Mouse (Mus musculus) neural tube, embryonic 11.5 days (tissue): ENCODE data around the gene Abhd6. TPM values are rescaled to one million over a fixed set of nuclear protein-coding genes. Genes with fewer than 3 reads are reported as not detected.

ENCODE experiments used
- ATAC-seq: fragments of 200-750 bp; cut with Nextera tagmentation; 2 replicates; pipeline ENCODE4 v1.8.0; 2017; ENCODE audit warnings: moderate number of reproducible peaks, mild to moderate bottlenecking, moderate TSS enrichment, moderate library complexity; ENCODE audit not compliant: insufficient read depth, low FRiP score, low TSS enrichment
- DNase-seq: peaks from one replicate; pipeline ENCODE4 v3.0.0-alpha.2; 2015; ENCODE audit warnings: low spot score
- H3K27ac ChIP-seq: fragments of 300-500 bp; sonication (generic); 2 replicates; pipeline ENCODE4 v1.5.1; 2014; ENCODE audit warnings: low read depth, mild to moderate bottlenecking, low read length
- H3K27me3 ChIP-seq: fragments of 300-500 bp; sonication (generic); 2 replicates; pipeline ENCODE4 v1.6.1; 2014; ENCODE audit warnings: mild to moderate bottlenecking, low read length, mixed read lengths; ENCODE audit not compliant: control insufficient read depth, insufficient read depth
- H3K36me3 ChIP-seq: fragments of 300-500 bp; sonication (generic); 2 replicates; pipeline ENCODE4 v1.6.1; 2014; ENCODE audit warnings: mild to moderate bottlenecking, low read length, moderate library complexity, mixed read lengths; ENCODE audit not compliant: control insufficient read depth, insufficient read depth
- H3K4me1 ChIP-seq: fragments of 300-500 bp; sonication (generic); 2 replicates; pipeline ENCODE4 v1.6.1; 2014; ENCODE audit warnings: low read length, mixed read lengths; ENCODE audit not compliant: control insufficient read depth, insufficient read depth
- H3K4me2 ChIP-seq: fragments of 300-500 bp; sonication (generic); 2 replicates; pipeline ENCODE4 v1.6.1; 2014; ENCODE audit warnings: low read depth, mild to moderate bottlenecking, moderate library complexity
- H3K4me3 ChIP-seq: fragments of 300-500 bp; sonication (generic); 2 replicates; pipeline ENCODE4 v1.5.1; 2014; ENCODE audit warnings: low read depth, low read length
- H3K9ac ChIP-seq: fragments of 300-500 bp; sonication (generic); 2 replicates; pipeline ENCODE4 v1.6.1; 2014; ENCODE audit warnings: mild to moderate bottlenecking, low read length
- H3K9me3 ChIP-seq: fragments of 300-500 bp; sonication (generic); 2 replicates; pipeline ENCODE4 v1.6.1; 2016; ENCODE audit warnings: low read length; ENCODE audit not compliant: control insufficient read depth
- WGBS: fragments of 180-500 bp; shearing (Covaris S2); extraction: QIAGEN DNeasy Blood & Tissue Kit; methylation state at CpG from one replicate; pipeline ENCODE4 v1.1.7; 2014; 5-methylcytosine and 5-hydroxymethylcytosine counted together
- polyA plus RNA-seq: library from polyadenylated mRNA; unstranded; fragments of >200 nt; fragmentation: Nextera tagmentation; extraction: Ambion mirVana; gene quantifications from 2 replicates; pipeline ENCODE4 v1.2.1, GENCODE M21; 2014

Abhd6 gene
- polyA plus RNA-seq, 1 experiment from 2014 or later = 17.5 TPM

GRCm38 (mm10) chr14:7964219-7964889 is 38.3 kb upstream of the Abhd6 start:
- ATAC-seq (0 out of 2 replicates have a peak, but pooled peaks have one; percentile 20), DNase-seq (peak; percentile 62)
- H3K27ac ChIP-seq = no peak overlapping the region
- H3K4me1 ChIP-seq = no peaks in the 10 kb centered on the region
- H3K4me3 ChIP-seq = no peak overlapping the region
- no peak overlapping the region for H3K9ac ChIP-seq
- no peaks in the 10 kb centered on the region for H3K27me3 ChIP-seq
- no peaks in the 10 kb centered on the region for H3K9me3 ChIP-seq
- 53% methylated on average over 11 of the region's 11 CpGs for WGBS
- H3K36me3 ChIP-seq = no peaks in the 10 kb centered on the region
- no peak overlapping the region for H3K4me2 ChIP-seq

GRCm38 (mm10) chr14:7971889-7972493 is 30.7 kb upstream of the Abhd6 start:
- ATAC-seq (no peak), DNase-seq (no peak)
- no peak overlapping the region for H3K4me3 ChIP-seq
- no peak overlapping the region for H3K9ac ChIP-seq
- H3K4me2 ChIP-seq = no peak overlapping the region
- H3K4me1 ChIP-seq = no peaks in the 10 kb centered on the region
- H3K27ac ChIP-seq = no peak overlapping the region
- 77% methylated on average over 10 of the region's 10 CpGs for WGBS
- H3K27me3 ChIP-seq = no peaks in the 10 kb centered on the region
- H3K36me3 ChIP-seq = no peaks in the 10 kb centered on the region
- H3K9me3 ChIP-seq = no peaks in the 10 kb centered on the region

- H3K36me3 ChIP-seq = no peaks in the 10 kb centered on the region
- 77% methylated on average over 1 of the region's 1 CpGs for WGBS
These were observed 28.1 kb upstream of the Abhd6 start for GRCm38 (mm10) chr14:7974643-7975042.

GRCm38 (mm10) chr14:7975177-7975576 is 27.5 kb upstream of the Abhd6 start:
- Histone ChIP-seq H3K9ac (no peak overlapping the region), H3K9me3 (no peaks in the 10 kb centered on the region), H3K36me3 (no peaks in the 10 kb centered on the region), H3K4me2 (no peak overlapping the region), H3K4me3 (no peak overlapping the region), H3K4me1 (no peaks in the 10 kb centered on the region), H3K27me3 (no peaks in the 10 kb centered on the region), H3K27ac (no peak overlapping the region)
- no peak for ATAC-seq
- DNase-seq = no peak
- WGBS = 85% methylated on average over 6 of the region's 6 CpGs

More at GRCm38 (mm10) chr14:7974643-7975042, 28.1 kb upstream of the Abhd6 start:
- Histone ChIP-seq H3K4me1 (no peaks in the 10 kb centered on the region), H3K9me3 (no peaks in the 10 kb centered on the region), H3K4me3 (no peak overlapping the region), H3K9ac (no peak overlapping the region), H3K4me2 (no peak overlapping the region), H3K27ac (no peak overlapping the region), H3K27me3 (no peaks in the 10 kb centered on the region)
- DNase-seq (no peak), ATAC-seq (no peak)

GRCm38 (mm10) chr14:7977471-7977870 is 25.2 kb upstream of the Abhd6 start:
- H3K27me3 ChIP-seq = no peaks in the 10 kb centered on the region
- no peak overlapping the region for H3K4me3 ChIP-seq
- H3K9ac ChIP-seq = no peak overlapping the region
- H3K27ac ChIP-seq = no peak overlapping the region
- no peak overlapping the region for H3K4me2 ChIP-seq
- no peaks in the 10 kb centered on the region for H3K4me1 ChIP-seq
- DNase-seq = no peak
- H3K36me3 ChIP-seq = no peaks in the 10 kb centered on the region
- WGBS = 88% methylated on average over 1 of the region's 1 CpGs
- no peak for ATAC-seq
- H3K9me3 ChIP-seq = no peaks in the 10 kb centered on the region

- Histone ChIP-seq H3K4me3 (no peak overlapping the region), H3K9ac (no peak overlapping the region), H3K27ac (no peak overlapping the region), H3K27me3 (no peaks in the 10 kb centered on the region), H3K36me3 (no peaks in the 10 kb centered on the region), H3K9me3 (no peaks in the 10 kb centered on the region), H3K4me2 (no peak overlapping the region), H3K4me1 (no peaks in the 10 kb centered on the region)
- WGBS = 77% methylated on average over 1 of the region's 1 CpGs
- DNase-seq (no peak), ATAC-seq (no peak)
These were observed 24.5 kb upstream of the Abhd6 start for GRCm38 (mm10) chr14:7978183-7978582.

GRCm38 (mm10) chr14:7981226-7981625 is 21.5 kb upstream of the Abhd6 start:
- ATAC-seq (no peak), DNase-seq (no peak)
- no peak overlapping the region for H3K4me3 ChIP-seq
- H3K27ac ChIP-seq = no peak overlapping the region
- no peaks in the 10 kb centered on the region for H3K9me3 ChIP-seq
- no peaks in the 10 kb centered on the region for H3K27me3 ChIP-seq
- H3K4me2 ChIP-seq = no peak overlapping the region
- WGBS = 100% methylated on average over 1 of the region's 1 CpGs
- no peaks in the 10 kb centered on the region for H3K4me1 ChIP-seq
- no peak overlapping the region for H3K9ac ChIP-seq
- no peaks in the 10 kb centered on the region for H3K36me3 ChIP-seq

- Histone ChIP-seq H3K9me3 (no peaks in the 10 kb centered on the region), H3K27ac (no peak overlapping the region), H3K27me3 (no peaks in the 10 kb centered on the region), H3K36me3 (no peaks in the 10 kb centered on the region), H3K4me1 (no peaks in the 10 kb centered on the region), H3K9ac (no peak overlapping the region), H3K4me3 (no peak overlapping the region), H3K4me2 (no peak overlapping the region)
- no peak for DNase-seq
- ATAC-seq = no peak
- 94% methylated on average over 6 of the region's 6 CpGs for WGBS
These were observed 15.8 kb upstream of the Abhd6 start for GRCm38 (mm10) chr14:7986913-7987312.

- Histone ChIP-seq H3K27me3 (no peaks in the 10 kb centered on the region), H3K9me3 (no peaks in the 10 kb centered on the region), H3K4me3 (no peak overlapping the region), H3K36me3 (no peaks in the 10 kb centered on the region), H3K27ac (no peak overlapping the region), H3K4me1 (no peaks in the 10 kb centered on the region), H3K9ac (no peak overlapping the region), H3K4me2 (no peak overlapping the region)
- no peak for DNase-seq
- ATAC-seq = no peak
- 70% methylated on average over 1 of the region's 1 CpGs for WGBS
These were observed 13.3 kb upstream of the Abhd6 start for GRCm38 (mm10) chr14:7989371-7989770.
